Mouse (Mus musculus): ENCODE results near the gene Hbb-y.
"Not testable (repeated sequence)": the region's sequence is repeated elsewhere in the genome, so short reads cannot be mapped to it uniquely, and the experiment has no call there.

Hbb-y gene

GRCm38 (mm10) chr7:103813152-103813551 lies 39.9 kb downstream of the Hbb-y start:
- DNase-seq (ENCODE audit: low spot score in 2 of 2): not testable (repeated sequence)

GRCm38 (mm10) chr7:103812174-103812573 lies 40.8 kb downstream of the Hbb-y start:
- DNase-seq (ENCODE audit: low spot score in 2 of 2): no peak

GRCm38 (mm10) chr7:103811223-103811845 lies 41.7 kb downstream of the Hbb-y start:
- DNase-seq (ENCODE audit: low spot score in 2 of 2): no peak

- no peak for DNase-seq (ENCODE audit: low spot score in 2 of 2)
These were observed 42.3 kb downstream of the Hbb-y start for GRCm38 (mm10) chr7:103810746-103811145.

- no peak for DNase-seq (ENCODE audit: low spot score in 2 of 2)
These were observed 42.7 kb downstream of the Hbb-y start for GRCm38 (mm10) chr7:103810296-103810695.

- DNase-seq (ENCODE audit: low spot score in 2 of 2): no peak
These were observed 43.2 kb downstream of the Hbb-y start for GRCm38 (mm10) chr7:103809801-103810155.

GRCm38 (mm10) chr7:103808971-103809800 lies 43.8 kb downstream of the Hbb-y start:
- DNase-seq (ENCODE audit: low spot score in 2 of 2): no peak

- not testable (repeated sequence) for DNase-seq (ENCODE audit: low spot score in 2 of 2)
These were observed 44.9 kb downstream of the Hbb-y start for GRCm38 (mm10) chr7:103808120-103808519.

GRCm38 (mm10) chr7:103806856-103807255 lies 46.2 kb downstream of the Hbb-y start:
- DNase-seq (ENCODE audit: low spot score in 2 of 2): no peak

Measured in frontal cortex, postnatal 14 days (tissue).